Mouse (Mus musculus): ENCODE data around the gene Gng8.

- TF ChIP-seq CTCF (IDR thresholded peaks at IDR 0.05; ENCODE audit: low read depth) = no peak
- peak; percentile 95; the same call in 1 of the 2 replicates for TF ChIP-seq EP300 (IDR thresholded peaks at IDR 0.05; ENCODE audit: low read depth)
Observed at GRCm38 (mm10) chr7:16924037-16924834, 32.6 kb downstream of the Gng8 start, which contains the start of gene Calm3.
